Mouse (Mus musculus): ENCODE measurements around the gene Sorl1. TPM values are rescaled to one million over a fixed set of nuclear protein-coding genes. Genes with fewer than 3 reads are reported as not detected.
A peak's percentile ranks its signal among the peaks of the same experiment; 100 is the strongest.
"Not testable (repeated sequence)": the region's sequence is repeated elsewhere in the genome, so short reads cannot be mapped to it uniquely, and the experiment has no call there.

Sorl1 gene
- total RNA-seq, 2 experiments from 2014 or later: 192 to 196 TPM

DNA sequence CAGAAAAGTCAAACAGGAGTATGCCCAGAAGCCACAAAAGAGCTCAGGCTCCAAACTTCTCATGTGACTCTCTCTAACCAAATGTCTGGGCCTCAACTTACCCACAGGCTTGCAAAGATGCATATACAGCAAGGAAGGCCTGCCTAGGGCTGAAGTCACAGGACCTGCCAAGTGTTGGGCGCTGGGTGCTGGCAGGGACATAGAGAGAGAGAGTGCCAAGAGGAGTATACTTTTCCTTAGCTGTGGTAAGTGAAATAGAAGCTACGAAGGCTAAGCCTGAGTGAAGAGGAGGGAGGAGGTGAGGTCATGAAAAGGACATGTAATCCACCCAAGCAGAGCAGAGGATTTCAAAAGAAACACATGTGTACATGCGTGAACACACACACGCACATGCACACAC lies 32.5 kb downstream of the Sorl1 start:
- DNase-seq: no peak

DNA sequence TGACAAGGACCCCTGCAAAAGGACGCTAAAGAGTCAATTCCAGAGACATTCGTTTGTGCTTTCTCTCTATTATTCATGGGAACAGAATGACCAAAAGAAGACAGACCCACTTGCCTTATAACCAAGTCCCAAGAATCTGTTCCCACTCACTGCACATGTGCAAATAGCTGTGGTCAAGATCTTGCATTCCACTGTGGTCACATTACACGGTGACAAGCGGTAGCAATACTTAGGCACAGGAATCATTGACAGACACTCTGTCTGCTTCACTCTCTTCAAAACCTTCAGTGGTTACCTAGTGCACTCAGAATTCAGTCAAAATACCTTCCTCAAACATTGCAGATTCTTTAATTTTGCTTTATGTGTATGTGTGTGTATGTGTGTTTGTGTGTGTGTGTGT lies 36.2 kb downstream of the Sorl1 start:
- DNase-seq: no peak

DNA sequence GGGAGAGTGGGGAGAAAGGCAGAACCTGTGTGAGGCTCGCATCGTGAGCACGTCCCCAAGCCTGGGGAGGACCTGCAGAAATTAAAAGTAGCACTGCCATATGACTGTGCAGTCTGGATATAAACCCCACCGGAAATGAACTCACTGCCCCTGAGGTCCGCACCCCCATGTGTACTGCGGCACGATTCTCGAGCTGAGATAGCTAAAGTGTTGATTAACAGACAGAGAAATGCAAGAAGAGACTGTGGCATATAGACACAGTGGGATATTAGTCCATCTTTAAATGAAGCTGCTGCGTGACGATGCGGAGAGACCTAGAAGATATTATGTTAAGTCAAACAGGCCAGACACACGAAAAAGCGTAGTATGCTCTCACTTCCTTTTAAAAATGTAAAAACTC lies 38.1 kb downstream of the Sorl1 start:
- no peak for DNase-seq

DNA sequence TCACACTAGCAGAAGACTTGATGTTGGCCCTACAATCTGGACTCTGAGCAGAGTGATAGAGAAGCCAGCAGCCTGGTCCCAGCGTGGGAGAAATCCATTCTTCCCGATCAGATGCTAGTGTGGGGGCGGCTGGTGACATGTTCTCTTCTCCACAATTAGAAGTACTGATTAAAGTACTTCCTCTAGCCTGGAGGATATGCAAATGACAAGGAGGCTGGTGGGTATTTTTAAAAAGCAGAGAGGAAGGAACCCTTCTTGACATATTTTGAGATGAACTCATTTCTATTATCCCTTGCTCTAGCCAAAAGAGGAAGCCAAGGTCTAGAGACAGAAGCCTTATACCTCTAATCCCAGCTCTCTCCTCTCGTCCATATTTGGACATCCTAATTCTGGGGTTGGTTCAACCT lies 40.4 kb downstream of the Sorl1 start:
- peak; percentile 62 to 65 for DNase-seq

DNA sequence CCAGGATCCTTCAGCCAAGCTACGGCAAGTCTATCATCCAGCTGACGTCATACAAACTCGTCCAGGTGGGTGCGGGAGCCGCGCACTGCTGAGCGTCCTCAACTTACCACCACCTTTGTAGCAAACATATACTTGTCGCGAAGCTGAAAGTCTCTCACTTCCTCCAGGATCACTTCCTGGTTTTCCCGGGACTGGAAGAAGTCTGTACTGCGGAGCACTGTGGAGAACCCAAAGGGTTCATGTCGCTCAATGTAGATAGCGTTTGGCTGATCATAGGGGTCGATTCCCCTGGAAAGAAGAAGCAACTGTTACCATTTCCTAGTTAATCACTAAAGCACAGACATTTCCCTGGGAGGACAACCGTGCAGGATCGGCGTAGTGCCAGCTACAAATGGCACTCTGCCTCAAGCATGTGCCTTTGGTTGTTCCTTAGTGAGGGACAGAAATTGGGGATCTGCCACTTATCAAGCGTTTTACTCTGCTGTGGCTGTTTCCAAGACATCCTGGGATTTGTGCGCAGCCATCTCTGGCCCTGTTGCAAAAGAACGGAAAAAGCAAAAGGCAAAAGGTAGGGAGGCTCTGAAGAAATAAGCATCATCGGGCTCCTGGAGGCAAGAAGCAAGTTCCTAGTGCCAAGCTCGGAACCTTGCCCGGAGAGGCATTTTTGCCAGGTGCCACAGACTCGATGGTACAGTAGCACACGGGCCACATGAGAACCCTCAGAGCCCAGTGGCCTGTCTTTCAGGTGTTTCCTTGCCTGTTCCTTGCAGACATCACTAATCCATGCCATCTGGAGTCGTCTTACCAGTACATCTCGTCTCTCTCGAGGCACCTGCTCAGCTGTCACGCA lies 42.2 kb downstream of the Sorl1 start:
- no peak for DNase-seq

DNA sequence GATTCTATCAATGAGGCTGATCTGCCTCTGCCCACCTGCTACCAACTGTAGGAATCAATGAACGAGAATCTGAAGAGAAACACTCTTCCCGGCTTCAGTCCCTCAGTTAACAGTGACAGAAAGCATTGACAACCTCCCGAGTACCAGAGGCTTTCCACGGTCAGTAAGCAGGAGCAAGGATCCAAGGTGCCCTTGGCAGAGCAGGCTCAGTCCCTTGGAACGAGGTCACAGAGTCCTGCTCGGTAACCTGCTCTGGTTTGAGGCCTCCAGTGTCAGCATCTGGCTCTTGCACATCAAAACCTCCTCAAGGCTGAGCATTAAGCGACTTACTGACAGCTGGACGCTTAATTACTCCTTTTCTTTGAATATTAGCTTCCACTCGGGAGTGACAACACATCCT lies 43.4 kb downstream of the Sorl1 start:
- DNase-seq: no peak

DNA sequence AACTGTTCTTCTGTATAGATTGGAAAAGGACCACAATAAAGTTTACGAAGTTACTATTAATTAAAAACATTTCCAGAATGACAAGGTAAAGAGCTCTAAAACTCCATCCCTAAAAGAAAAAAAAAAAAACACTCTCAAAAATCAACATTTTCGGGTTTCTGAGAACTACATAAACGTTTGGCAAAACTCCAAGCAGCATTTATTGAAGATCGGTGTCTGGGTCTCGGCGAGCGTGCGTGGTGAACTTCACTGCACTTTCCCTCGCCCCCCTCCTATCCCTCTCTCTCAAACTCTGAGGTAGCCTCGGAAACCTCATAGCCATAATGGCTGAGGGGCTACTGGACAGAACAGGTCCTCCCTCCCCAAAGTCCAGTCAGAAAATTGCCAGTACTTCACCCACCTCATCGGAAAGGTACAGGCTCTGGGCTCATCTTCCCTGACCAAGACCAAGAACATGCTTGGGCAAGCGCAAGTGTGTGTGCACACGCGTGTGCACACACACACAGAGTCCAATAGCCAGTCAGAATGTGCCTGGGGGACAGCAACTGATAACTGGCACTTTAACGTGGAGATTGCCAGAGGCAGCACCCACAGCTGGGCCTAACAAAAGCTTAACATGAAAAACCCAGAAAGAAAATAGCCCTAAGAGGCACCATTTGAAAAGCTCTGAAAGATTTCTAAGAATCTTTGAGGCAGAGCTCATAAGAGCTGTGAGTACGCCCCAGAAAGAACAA lies 46.8 kb downstream of the Sorl1 start:
- no peak for DNase-seq

DNA sequence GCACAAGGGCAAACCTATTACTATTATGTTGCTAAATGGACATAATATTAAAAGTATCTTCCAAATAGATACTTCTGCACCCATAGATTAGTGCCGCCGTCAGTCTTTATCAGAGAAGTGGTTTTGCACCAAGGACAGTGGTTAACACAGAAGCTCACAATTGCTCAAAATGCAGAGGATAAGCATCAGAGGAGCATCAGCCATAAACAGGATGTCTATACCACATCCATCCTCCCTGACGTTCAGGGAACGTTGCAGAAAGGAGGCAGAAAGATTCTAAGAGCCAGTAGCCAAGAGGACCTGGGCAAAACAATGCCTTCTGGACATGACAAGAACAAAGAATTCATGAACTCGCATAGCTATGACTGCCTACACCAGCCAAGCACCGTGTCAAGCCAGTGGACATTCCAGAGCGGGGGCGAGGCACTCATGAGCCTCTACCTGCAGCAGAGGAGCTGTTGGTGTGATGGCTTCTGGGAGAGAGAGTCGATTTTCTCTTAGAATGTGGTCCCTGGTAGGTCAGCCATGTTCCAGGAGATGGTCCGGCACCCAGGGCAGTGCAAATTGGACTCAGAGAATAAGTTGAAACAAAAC lies 47.7 kb downstream of the Sorl1 start:
- DNase-seq: no peak

DNA sequence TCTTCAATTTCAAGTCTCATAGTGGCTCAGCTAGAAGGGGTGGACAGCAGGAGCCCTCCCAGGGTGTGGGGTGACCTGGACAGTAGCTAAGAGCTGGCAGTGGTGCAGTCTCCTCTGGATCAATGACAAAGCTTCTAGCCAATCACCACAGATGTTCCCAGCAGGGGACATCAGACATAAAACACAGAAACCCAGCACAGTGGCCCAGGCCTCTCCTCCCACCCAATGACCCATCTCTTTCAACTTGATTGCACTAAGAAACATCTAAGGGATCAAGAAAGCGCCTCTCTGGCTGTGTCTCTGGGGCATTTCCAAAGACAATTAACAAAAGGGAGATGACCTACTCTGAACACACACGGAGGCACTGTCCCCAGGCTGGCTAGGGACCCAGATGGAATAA lies 48.9 kb downstream of the Sorl1 start:
- DNase-seq: no peak

DNA sequence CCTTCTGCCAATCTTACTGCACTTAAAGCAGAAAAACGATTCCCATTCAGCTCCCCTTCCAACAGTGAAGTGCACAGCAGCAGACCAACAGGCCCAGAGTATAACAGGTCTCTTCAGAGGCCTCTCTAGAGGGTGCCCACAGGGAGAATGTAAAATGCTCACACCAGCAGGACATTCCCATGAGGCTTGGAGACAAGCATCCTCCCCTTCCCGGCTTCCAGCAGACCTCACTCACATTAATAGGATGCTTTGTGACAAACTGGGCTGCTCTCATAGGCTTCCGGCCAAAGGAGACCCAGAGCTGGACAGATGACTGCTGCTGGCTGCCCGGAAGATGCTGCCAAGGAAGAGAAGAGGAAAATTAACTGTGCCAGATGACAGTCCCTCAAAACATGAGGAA lies 52.1 kb downstream of the Sorl1 start:
- DNase-seq: peak in 1 of 2 experiments; percentile 38

DNA sequence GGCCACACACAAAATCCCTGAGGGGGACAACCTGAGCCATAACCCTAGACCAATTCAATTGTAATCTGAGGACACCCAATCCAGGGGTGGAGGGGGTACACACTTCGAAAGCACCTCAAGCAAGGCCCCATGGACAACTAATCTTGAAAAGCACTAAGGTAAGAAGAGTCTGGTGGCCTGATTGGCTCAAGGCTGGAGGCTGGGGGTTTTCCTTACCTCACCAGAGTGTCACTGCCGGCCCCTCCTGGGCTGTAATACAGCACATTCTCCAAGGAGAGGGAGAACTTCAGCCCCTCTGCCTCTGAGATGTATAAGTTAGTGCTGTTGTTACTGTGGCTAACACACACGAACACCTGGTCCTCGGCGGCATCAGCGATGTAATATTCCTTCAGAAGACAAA lies 53.2 kb downstream of the Sorl1 start:
- DNase-seq: no peak

DNA sequence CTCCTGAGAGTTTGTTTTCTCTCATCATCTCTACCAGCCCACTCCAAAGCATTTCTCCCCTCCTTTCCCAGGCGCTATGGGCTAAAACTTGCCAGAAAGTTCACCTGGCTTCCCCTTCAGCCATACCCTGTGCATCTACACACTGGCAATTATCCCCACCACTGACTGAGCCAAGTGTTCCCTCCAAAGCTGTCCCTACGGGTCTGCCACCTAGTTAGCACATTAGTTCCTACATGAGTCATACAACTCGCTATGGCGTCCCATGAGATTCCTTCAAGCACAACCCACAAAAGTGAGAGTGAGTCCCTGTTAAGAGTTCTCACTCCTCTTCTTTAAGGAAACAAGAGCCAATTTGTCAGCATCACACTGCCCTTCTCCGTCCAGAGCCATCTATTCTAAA lies 54.6 kb downstream of the Sorl1 start:
- DNase-seq: no peak

DNA sequence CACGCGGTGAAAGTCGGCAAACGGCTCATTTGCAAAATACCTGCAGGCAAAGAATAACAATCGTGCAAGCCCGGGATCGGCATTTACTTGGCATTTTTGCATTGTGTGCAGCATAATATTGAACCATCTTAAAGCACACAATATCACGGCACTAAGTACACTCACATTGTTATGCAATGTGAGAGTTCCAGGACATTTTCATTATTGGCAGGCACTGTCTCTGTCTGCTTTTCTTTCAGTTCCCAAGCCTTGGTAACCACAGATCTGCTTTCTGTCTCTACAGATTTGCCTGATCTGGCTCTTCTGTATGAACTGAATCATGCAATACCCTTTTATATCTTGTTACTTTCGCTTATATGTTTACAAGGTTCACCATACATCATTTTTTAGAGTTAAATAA lies 56.1 kb downstream of the Sorl1 start:
- DNase-seq: no peak

DNA sequence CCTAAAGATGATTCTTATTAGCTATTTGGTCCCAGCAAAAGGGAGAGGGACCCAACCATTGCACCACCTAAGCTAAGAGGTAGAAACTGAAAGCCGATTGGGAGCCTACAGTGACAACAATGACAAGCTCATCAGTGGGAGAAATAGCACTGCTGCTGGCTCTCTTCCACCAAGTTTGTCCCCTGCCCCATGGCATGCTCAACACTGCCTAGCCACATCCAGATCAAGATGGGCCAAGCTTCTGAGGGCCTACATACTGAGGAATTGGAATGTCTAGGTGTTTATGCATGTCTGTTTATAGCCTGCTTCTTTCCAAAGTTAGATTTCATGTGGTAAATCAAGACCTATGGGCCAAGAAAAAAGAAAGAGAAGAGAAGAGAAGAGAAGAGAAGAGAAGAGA lies 58.3 kb downstream of the Sorl1 start:
- DNase-seq: no peak

DNA sequence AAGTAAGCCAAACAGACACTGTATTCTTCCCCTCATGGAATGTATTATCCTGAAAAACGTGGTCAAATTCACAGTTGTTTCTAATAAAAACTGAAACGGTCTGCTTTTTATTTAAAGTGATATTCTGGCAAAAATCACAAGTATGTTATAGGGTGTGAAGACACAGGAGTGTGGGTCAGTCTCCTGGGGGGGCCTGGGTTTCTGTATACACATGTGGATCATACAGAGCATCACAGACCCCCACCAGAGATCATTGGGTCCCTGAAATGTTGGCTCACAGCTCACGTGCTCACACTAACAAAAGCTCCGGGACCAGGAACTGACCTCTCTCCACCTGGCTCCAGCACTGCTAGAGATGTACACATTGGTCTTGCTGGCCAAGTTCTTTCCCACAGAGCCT lies 60.7 kb downstream of the Sorl1 start:
- no peak for DNase-seq

DNA sequence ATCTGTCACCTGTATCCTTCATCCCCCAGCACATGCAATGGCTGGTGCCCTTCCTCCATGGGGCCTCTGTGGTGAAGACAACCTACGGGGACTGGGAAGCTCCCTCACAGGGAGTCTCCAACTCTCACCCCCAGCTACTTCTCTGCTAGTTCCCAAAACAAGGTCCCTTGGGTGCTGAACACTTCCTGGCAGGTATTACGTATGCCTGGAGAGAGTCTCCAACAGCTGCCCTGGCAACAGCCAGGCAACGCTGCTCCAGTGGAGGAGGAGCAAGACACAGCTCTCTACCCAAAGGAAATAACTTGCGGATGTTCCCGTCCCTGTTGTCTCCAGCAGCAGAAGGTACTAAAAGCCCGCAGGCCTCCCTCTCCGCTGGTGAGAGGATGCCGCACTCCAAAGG lies 61.8 kb downstream of the Sorl1 start:
- no peak for DNase-seq

DNA sequence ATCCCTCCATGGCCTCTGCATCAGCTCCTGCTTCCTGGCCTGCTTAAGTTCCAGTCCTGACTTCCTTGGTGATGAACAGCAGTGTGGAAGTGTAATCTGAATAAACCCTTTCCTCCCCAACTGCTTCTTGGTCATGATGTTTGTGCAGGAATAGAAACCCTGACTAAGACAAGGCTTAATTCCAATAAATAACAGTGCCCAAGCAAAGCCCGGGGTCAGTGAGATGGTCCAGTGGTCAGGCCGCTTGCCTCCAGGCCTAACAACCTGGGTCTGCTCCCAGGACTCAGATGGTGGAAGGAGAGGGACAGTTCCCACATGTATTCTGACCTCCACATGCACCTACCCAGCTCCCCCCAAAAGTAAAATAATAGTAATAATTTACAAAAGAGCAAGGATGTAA lies 65.1 kb downstream of the Sorl1 start:
- DNase-seq: not testable (repeated sequence)

DNA sequence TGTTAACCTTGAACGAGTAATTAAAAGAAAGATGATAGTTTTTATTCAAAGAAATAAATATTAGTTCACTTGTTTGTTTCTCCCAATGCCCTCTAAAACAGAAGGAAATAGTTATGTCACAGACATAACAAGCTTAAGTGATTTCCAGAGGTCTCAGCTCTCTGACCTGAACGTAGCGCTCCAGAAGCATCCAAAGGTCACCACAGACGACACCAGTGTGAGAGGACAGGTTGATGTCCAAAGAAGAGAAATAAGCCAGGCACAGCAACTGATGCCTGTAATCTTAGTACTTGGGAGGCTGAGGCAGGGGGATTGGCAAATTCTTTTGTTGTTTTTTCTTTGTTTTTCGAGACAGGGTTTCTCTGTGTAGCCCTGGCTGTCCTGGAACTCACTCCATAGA lies 67.5 kb downstream of the Sorl1 start:
- no peak for DNase-seq

DNA sequence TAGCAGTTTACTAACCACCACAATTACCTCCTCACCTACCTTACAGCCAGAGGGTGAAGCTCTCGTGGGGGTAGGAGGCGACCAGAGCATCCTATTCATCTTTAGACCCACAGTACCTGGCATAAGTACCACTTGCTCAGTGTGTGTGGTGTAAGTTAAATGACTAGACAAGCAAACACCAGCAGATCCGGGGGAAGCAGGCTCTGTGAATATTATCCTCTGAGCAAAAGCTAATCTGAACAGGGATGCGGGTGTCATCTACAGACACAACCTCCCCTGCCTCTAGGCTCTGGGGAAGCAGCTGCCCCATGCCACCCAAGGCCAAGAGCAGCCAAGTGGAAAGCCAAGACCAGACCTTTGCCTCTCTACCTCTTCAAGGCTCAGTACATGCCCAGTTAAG lies 68.7 kb downstream of the Sorl1 start:
- peak in 1 of 2 experiments; percentile 51 for DNase-seq

DNA sequence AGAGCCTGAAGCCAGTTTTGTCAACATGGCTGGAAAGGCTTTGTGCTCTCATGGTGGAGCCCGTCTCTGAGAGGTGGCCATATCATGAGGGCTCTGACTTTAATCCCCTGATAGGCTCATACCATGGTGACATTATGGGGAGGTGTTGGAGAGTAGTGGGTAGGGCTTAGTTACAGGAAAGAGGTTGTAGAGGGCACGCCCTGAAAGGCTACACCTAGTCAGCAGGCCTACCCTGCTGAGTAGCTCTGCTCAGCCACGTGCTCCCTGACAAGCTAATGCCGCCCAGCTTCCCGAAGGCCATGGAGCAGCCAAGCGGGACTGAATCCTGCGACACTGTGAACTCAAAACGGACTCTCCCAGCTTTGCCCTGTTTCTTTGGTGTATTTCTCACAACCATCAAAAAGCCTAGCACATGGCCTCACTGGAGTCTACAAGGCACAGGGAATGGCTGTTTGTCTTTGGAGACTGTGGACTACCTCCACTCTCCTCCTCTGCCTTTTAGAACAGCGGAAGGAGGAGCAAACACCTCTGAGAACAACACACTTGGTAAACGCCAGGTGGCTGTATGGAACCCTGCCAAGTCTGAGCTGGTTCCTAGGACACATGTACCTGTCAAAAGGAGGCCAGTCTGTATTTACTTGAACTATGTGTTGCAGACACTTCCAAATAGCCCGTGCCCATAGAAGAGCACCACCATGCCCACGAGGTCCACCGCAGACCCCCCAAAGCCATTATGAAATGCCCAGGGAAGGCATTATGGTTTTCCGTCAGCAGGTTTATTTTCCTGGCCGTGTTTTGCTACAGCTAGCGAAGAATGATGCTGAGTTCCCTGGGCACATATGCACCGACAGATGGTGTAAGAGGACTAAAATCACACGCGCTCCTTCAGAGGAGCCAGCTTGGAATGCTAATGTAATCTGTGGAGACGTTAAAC lies 69.5 kb downstream of the Sorl1 start:
- DNase-seq: peak; percentile 49 to 71

DNA sequence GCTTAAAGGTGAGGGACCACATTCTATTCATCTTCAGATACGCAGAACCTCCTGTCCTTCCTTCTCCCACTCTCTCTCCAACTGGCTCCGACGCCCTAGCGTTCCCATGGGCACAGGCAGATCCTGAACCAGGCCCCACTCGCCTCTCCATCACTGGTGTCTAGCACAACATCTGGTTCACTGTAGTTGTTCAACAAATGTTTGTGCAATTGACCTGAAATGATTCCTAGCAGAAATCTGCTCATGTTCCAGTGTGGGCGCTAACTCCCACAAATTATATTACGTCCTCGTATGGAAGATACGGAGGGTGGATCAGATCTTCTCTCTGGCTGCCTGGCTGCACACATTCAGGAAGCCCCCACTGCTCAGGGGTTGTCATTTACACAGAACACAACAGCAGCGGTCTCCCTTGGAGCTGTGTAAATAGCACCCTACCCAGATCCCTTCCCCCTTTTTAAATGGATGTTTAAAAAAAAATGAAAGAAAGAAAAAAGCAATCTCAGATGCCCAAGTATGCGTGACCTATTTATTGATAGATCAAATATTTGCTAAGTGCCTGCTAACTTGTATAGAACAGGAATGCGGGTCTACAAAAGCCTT lies 70.4 kb downstream of the Sorl1 start:
- DNase-seq: peak; percentile 60 to 61
